Mouse (Mus musculus) hindbrain, embryonic 11.5 days (tissue): ENCODE data around the gene Qpct. TPM values are rescaled to one million over a fixed set of nuclear protein-coding genes. Genes with fewer than 3 reads are reported as not detected.

ENCODE experiments used
- ATAC-seq: fragments of 200-750 bp; cut with Nextera tagmentation; 2 replicates; pipeline ENCODE4 v1.8.0; 2017; ENCODE audit warnings: mild to moderate bottlenecking, moderate TSS enrichment, moderate library complexity; ENCODE audit not compliant: low FRiP score
- DNase-seq: peaks from one replicate; pipeline ENCODE4 v3.0.0-alpha.2; 2015; ENCODE audit warnings: low spot score
- H3K27ac ChIP-seq: fragments of 300-500 bp; sonication (generic); 2 replicates; pipeline ENCODE4 v1.5.1; 2014; ENCODE audit warnings: mild to moderate bottlenecking, low read depth, low read length
- H3K27me3 ChIP-seq: fragments of 300-500 bp; sonication (generic); 2 replicates; pipeline ENCODE4 v1.6.1; 2014; ENCODE audit warnings: mild to moderate bottlenecking, low read length, moderate library complexity, mixed read lengths; ENCODE audit not compliant: control insufficient read depth, insufficient read depth
- H3K36me3 ChIP-seq: fragments of 300-500 bp; sonication (generic); 2 replicates; pipeline ENCODE4 v1.6.1; 2014; ENCODE audit warnings: mild to moderate bottlenecking, low read length, moderate library complexity, mixed read lengths; ENCODE audit not compliant: control insufficient read depth, insufficient read depth
- H3K4me1 ChIP-seq: fragments of 300-500 bp; sonication (generic); replicated peaks from 2 replicates; pipeline ENCODE4 v1.6.1; 2014; ENCODE audit warnings: low read length, mixed read lengths; ENCODE audit not compliant: control insufficient read depth, insufficient read depth
- H3K4me2 ChIP-seq: fragments of 300-500 bp; sonication (generic); replicated peaks from 2 replicates; pipeline ENCODE4 v1.6.1; 2014; ENCODE audit warnings: mild to moderate bottlenecking, low read depth, low read length
- H3K4me3 ChIP-seq: fragments of 300-500 bp; sonication (generic); 2 replicates; pipeline ENCODE4 v1.5.1; 2014; ENCODE audit warnings: low read depth, low read length
- H3K9ac ChIP-seq: fragments of 300-500 bp; sonication (generic); 2 replicates; pipeline ENCODE4 v1.6.1; 2014; ENCODE audit warnings: low read depth, low read length
- H3K9me3 ChIP-seq: fragments of 300-500 bp; sonication (generic); 2 replicates; pipeline ENCODE4 v1.6.1; 2016; ENCODE audit warnings: low read length; ENCODE audit not compliant: control insufficient read depth
- WGBS: fragments of 180-500 bp; shearing (Covaris S2); extraction: QIAGEN DNeasy Blood & Tissue Kit; methylation state at CpG from one replicate; pipeline ENCODE4 v1.1.7; 2014; 5-methylcytosine and 5-hydroxymethylcytosine counted together
- polyA plus RNA-seq: library from polyadenylated mRNA; unstranded; fragments of >200 nt; fragmentation: Nextera tagmentation; extraction: Ambion mirVana; gene quantifications from 2 replicates; pipeline ENCODE4 v1.2.1, GENCODE M21; 2014

Qpct gene
- polyA plus RNA-seq, 1 experiment from 2014 or later, result 10.6 TPM

- H3K27me3 ChIP-seq, result no peaks in the 10 kb centered on the region
- H3K36me3 ChIP-seq, result no peaks in the 10 kb centered on the region
- no peak overlapping the region for H3K4me3 ChIP-seq
- H3K4me2 ChIP-seq, result no peak overlapping the region
- DNase-seq (no peak), ATAC-seq (no peak)
- H3K9ac ChIP-seq, result no peak overlapping the region
- H3K27ac ChIP-seq, result no peak overlapping the region
- no peaks in the 10 kb centered on the region for H3K4me1 ChIP-seq
- H3K9me3 ChIP-seq, result no peaks in the 10 kb centered on the region
- 81% methylated on average over 5 of the region's 5 CpGs for WGBS
Observed at GRCm38 (mm10) chr17:79060221-79060620, 8.5 kb downstream of the Qpct start.

GRCm38 (mm10) chr17:79064250-79064649, 12.5 kb downstream of the Qpct start:
- Histone ChIP-seq H3K27ac (no peak overlapping the region), H3K36me3 (no peaks in the 10 kb centered on the region), H3K27me3 (no peaks in the 10 kb centered on the region), H3K9me3 (no peaks in the 10 kb centered on the region), H3K4me2 (no peak overlapping the region), H3K9ac (no peak overlapping the region), H3K4me1 (no peaks in the 10 kb centered on the region), H3K4me3 (no peak overlapping the region)
- ATAC-seq (no peak), DNase-seq (no peak)
- 79% methylated on average over 1 of the region's 1 CpGs for WGBS

DNA sequence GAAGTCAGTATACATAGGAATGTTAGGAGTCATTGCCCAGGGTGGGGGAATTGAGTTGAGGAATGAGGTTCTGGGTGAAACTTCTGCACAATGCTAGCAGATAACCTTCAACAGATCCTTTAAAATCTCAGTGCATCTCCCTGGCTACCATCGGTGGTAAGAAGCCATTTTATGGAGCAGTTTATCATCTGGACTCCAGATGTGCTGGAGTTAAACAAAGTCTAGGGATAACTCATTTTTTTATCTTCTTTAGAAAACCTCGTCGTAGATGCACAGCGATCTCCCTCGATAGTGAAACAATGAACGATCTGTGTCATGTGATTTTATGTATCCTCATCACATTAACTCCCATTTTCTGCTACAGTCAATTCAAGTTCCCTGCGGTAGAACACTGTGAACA, 16.9 kb downstream of the Qpct start:
- H3K27me3 ChIP-seq, result no peaks in the 10 kb centered on the region
- 74% methylated on average over 7 of the region's 7 CpGs for WGBS
- no peaks in the 10 kb centered on the region for H3K4me1 ChIP-seq
- H3K36me3 ChIP-seq, result no peaks in the 10 kb centered on the region
- no peak overlapping the region for H3K4me2 ChIP-seq
- no peak for DNase-seq
- H3K9ac ChIP-seq, result no peak overlapping the region
- no peak overlapping the region for H3K27ac ChIP-seq
- ATAC-seq, result no peak
- no peaks in the 10 kb centered on the region for H3K9me3 ChIP-seq
- no peak overlapping the region for H3K4me3 ChIP-seq

DNA sequence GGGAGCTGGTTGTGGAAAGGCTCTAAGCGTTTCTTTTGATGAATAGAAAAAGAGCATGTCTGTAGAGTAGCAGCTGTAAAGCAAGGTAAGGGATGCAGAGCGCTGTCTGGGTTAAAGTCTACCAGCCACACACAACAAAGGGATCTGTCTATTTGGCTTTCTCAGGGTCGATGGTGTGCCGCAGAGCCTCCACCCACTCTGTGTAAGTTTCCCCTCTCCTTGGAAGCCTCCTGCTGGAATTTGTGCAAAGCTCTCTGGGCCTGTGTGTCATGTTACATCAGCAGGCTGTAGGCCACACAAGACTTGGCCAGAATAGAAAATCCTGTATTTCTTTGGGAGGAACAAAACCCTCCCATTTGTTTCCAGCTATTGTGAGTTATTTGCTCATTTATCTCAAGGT, 17.3 kb downstream of the Qpct start:
- no peaks in the 10 kb centered on the region for H3K4me1 ChIP-seq

GRCm38 (mm10) chr17:79069766-79070480, 18.2 kb downstream of the Qpct start:
- Histone ChIP-seq H3K27ac (no peak overlapping the region), H3K27me3 (no peaks in the 10 kb centered on the region), H3K4me1 (no peaks in the 10 kb centered on the region), H3K9me3 (no peaks in the 10 kb centered on the region), H3K9ac (no peak overlapping the region), H3K36me3 (no peaks in the 10 kb centered on the region), H3K4me3 (no peak overlapping the region), H3K4me2 (no peak overlapping the region)
- DNase-seq, result no peak
- 87% methylated on average over 14 of the region's 14 CpGs for WGBS
- ATAC-seq, result no peak

More for the DNA sequence above, 17.3 kb downstream of the Qpct start:
- Histone ChIP-seq H3K4me2 (no peak overlapping the region), H3K27me3 (no peaks in the 10 kb centered on the region), H3K27ac (no peak overlapping the region), H3K9ac (no peak overlapping the region), H3K36me3 (no peaks in the 10 kb centered on the region), H3K4me3 (no peak overlapping the region), H3K9me3 (no peaks in the 10 kb centered on the region)
- 33% methylated on average over 4 of the region's 4 CpGs for WGBS
- ATAC-seq, result no peak
- DNase-seq, result no peak

- no peak for DNase-seq
- H3K36me3 ChIP-seq, result no peaks in the 10 kb centered on the region
- no peak overlapping the region for H3K4me3 ChIP-seq
- no peak for ATAC-seq
- no peak overlapping the region for H3K4me2 ChIP-seq
- no peak overlapping the region for H3K9ac ChIP-seq
- WGBS, result 73% methylated on average over 11 of the region's 11 CpGs
- no peaks in the 10 kb centered on the region for H3K9me3 ChIP-seq
- no peaks in the 10 kb centered on the region for H3K27me3 ChIP-seq
- H3K27ac ChIP-seq, result no peak overlapping the region
- no peaks in the 10 kb centered on the region for H3K4me1 ChIP-seq
Observed at GRCm38 (mm10) chr17:79071951-79072350, 20.2 kb downstream of the Qpct start.

DNA sequence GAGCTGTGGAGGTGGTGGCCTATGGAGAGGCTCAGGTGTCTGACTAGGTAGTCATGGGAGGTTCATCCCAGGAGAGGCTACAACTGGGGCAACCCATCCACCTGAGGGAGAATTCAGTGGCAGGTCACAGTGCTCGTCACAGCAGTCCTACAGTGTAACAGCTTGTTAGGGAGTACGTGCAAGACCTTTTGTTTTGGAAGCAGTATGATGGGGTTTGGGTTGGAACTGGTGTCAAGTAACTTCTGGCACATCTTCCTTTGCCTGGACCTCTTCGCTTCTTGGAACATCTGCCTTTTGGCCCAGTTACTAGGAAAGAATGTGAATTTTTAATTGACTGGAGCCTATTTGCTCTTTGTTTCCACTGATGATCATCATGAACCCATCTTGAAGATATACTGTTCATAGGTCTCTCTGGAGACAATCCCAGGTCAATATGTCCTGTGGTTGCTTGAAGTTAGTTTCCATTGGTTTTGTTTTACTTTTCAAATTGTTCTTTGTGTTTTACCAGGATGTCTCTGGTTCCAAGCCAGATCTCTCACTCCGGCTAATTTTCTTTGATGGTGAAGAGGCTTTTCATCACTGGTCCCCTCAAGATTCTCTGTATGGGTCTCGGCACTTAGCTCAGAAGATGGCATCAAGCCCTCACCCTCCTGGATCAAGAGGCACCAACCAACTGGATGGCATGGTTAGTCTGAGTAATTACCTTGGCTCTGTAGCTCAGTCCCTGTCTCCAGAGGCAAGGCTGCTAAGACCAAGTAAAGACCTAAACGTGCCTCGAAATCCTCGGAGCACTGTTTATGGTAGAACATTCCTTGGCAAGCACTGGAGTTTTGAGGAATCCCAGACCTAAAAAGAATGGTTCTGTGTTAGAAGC, 25.5 kb downstream of the Qpct start:
- Histone ChIP-seq H3K9ac (no peak overlapping the region), H3K27me3 (no peaks in the 10 kb centered on the region), H3K4me3 (no peak overlapping the region), H3K4me2 (no peak overlapping the region), H3K27ac (no peak overlapping the region), H3K36me3 (no peaks in the 10 kb centered on the region), H3K9me3 (no peaks in the 10 kb centered on the region), H3K4me1 (no peaks in the 10 kb centered on the region)
- 94% methylated on average over 8 of the region's 8 CpGs for WGBS
- DNase-seq, result no peak
- no peak for ATAC-seq

- Histone ChIP-seq H3K4me2 (no peak overlapping the region), H3K36me3 (no peaks in the 10 kb centered on the region), H3K27me3 (no peaks in the 10 kb centered on the region), H3K27ac (no peak overlapping the region), H3K9ac (no peak overlapping the region), H3K4me3 (no peak overlapping the region), H3K9me3 (no peaks in the 10 kb centered on the region), H3K4me1 (no peaks in the 10 kb centered on the region)
- 81% methylated on average over 1 of the region's 1 CpGs for WGBS
- no peak for DNase-seq
- ATAC-seq, result no peak
Observed at GRCm38 (mm10) chr17:79077848-79078146, 26.1 kb downstream of the Qpct start.

DNA sequence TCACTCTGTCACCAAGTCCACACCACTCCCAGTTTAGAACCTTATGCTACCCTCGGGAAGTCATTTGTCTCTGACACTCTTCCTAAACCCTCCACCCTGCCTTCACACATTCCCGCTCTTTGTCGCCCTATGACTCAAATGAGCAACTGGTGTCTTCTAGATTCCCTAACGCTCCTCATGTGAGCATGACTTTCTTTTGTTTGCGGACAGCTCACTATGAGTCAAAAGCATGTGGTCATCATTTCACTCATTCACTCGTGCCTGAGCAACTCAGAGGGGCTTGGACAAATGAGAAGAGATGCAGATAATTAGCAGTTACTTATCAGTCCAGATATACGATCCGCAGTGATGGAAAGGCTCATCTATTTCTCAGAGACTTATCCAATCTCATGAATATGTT, 26.5 kb downstream of the Qpct start:
- H3K9me3 ChIP-seq, result no peaks in the 10 kb centered on the region
- DNase-seq, result no peak
- no peak overlapping the region for H3K4me3 ChIP-seq
- H3K27me3 ChIP-seq, result no peaks in the 10 kb centered on the region
- no peak overlapping the region for H3K27ac ChIP-seq
- no peak for ATAC-seq
- no peaks in the 10 kb centered on the region for H3K4me1 ChIP-seq
- WGBS, result 87% methylated on average over 8 of the region's 8 CpGs
- no peak overlapping the region for H3K4me2 ChIP-seq
- no peaks in the 10 kb centered on the region for H3K36me3 ChIP-seq
- H3K9ac ChIP-seq, result no peak overlapping the region
